Mouse (Mus musculus): ENCODE results near the gene Gm4707. TPM values are rescaled to one million over a fixed set of nuclear protein-coding genes. Genes with fewer than 3 reads are reported as not detected.
"Not testable (repeated sequence)": the region's sequence is repeated elsewhere in the genome, so short reads cannot be mapped to it uniquely, and the experiment has no call there.

Gene Gm4707
- polyA plus RNA-seq, 2 experiments from 2014 or later, result 17.1 to 19.9 TPM

GRCm38 (mm10) chr17:71444126-71444525 is 15.6 kb downstream of the Gm4707 start:
- ATAC-seq, result no peak

GRCm38 (mm10) chr17:71443273-71443672 is 16.4 kb downstream of the Gm4707 start:
- no peak for ATAC-seq

GRCm38 (mm10) chr17:71422502-71422901 is 37.2 kb downstream of the Gm4707 start:
- ATAC-seq, result not testable (repeated sequence)

GRCm38 (mm10) chr17:71419448-71419847 is 40.3 kb downstream of the Gm4707 start:
- ATAC-seq, result not testable (repeated sequence)

- no peak for ATAC-seq
Observed at GRCm38 (mm10) chr17:71417008-71417407, 42.7 kb downstream of the Gm4707 start.

Other genes with a start within 250 kb of the Gm4707 start
- gene Emilin2, start 147.9 kb downstream of the Gm4707 start, polyA plus RNA-seq (2017; shearing (Covaris generic)), result under 1 TPM in 1 of 2 experiments, not detected in 1; 0.11 TPM
- 10 to 100 TPM; 77.1 to 98.8 TPM for gene Smchd1, start 15.4 kb upstream of the Gm4707 start, polyA plus RNA-seq (2017; shearing (Covaris generic))
- gene Ndc80, start 66.9 kb upstream of the Gm4707 start, polyA plus RNA-seq (2017; shearing (Covaris generic)), result 10 to 100 TPM; 23.7 to 24.7 TPM
- under 1 TPM; 0.54 to 0.93 TPM for gene Spdya, start 92.1 kb upstream of the Gm4707 start, polyA plus RNA-seq (2017; shearing (Covaris generic))
- gene Wdr43, start 156.0 kb upstream of the Gm4707 start, polyA plus RNA-seq (2017; shearing (Covaris generic)), result 100 to 1,000 TPM; 106 to 132 TPM
- gene Togaram2, start 213.3 kb upstream of the Gm4707 start, polyA plus RNA-seq (2017; shearing (Covaris generic)), result not detected